Mouse (Mus musculus): ENCODE measurements around the gene Poglut1. TPM values are rescaled to one million over a fixed set of nuclear protein-coding genes. Genes with fewer than 3 reads are reported as not detected.

Poglut1 gene
- polyA plus RNA-seq, 1 experiment from 2014 or later = 81.1 TPM

DNA sequence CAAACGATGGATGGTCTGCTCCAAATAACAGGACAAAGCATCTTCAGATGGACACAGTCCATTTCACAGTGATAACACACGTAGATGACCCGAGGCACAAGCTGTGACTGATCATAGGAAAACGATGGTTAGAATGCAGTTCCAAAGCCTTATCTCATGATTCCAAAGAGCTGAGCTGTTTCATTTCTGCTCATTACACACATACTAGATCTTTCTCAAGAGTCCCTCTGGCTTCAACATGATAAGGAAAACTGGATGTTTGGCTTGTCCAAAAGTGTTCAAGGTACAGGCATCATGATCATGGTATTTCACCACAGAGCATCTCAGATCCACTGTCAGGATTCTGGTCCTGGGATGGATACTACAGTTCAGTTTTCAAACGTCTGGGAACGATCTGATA, 23.8 kb downstream of the Poglut1 start:
- Histone ChIP-seq H3K4me2 (no peak overlapping the region), H3K27ac (no peak overlapping the region), H3K9ac (replicated peaks) (no peak overlapping the region), H3K36me3 (peaks cover 70% of the 10 kb centered on the region), H3K4me1 (replicated peaks) (peaks cover 11% of the 10 kb centered on the region; the same call in 1 of the 2 replicates), H3K9me3 (no peaks in the 10 kb centered on the region), H3K4me3 (replicated peaks) (no peak overlapping the region), H3K27me3 (no peaks in the 10 kb centered on the region)
- ATAC-seq (ENCODE audit: insufficient number of reproducible peaks, insufficient read depth, low FRiP score, low TSS enrichment, low read depth) = no peak
- WGBS = 89% methylated on average over 6 of the region's 6 CpGs

DNA sequence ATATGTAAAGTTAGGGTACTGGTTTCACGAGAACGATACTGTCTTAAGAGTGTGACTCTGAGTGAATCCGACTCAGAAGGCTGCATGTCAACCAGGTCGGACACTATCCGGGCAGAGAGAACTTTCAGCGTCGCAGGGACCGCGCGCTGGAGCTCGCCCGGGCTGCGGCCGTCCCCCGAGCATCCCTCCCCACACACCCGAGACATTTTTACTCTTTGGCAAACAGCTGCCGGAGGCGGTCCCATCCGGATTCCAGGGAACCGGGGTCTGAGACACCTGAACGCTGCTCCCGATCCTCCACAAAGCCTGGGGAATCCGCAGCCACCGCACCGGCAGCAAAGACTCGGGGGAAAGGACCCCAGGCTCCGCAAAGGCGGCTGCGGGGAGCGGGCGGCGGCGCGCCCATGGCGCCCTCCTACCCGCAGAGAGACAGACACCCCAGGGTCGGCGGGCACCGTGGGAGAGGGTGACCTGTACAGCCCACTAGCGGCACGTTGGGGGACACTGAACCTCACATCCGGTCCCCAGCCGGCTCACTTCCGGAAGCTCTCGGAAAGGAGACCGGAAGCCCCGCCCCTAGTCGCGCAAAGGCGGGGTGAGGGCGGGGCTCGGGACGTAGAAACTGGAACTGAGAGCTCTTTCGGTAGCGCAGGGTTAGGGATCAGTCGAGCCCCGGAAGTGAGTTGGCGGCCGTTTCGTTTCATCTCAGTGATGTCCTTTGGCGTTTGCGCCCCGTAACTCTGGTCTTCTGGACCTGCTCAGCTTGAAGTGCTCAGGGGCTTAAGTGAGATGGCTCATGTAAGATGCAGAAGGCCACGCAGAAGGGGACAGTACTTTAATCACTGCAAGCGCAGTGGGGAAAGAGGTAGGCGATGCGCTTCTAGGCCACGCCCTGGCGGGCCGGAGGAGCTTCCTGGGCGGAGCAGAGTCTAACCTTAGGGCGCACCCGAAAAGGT, 27.7 kb downstream of the Poglut1 start, which contains the start of gene Timmdc1:
Gene Timmdc1 (minus strand): TSS at position 535 of the 956 bp plus-strand sequence.
- Histone ChIP-seq H3K36me3 (peaks cover 45% of the 10 kb centered on the region), H3K4me3 (replicated peaks) (peak within 1 kb of the TSS; percentile 94), H3K27ac (peak within 1 kb of the TSS; percentile 92), H3K4me1 (replicated peaks) (peaks cover 11% of the 10 kb centered on the region; the same call in 1 of the 2 replicates), H3K9me3 (no peaks in the 10 kb centered on the region), H3K27me3 (no peaks in the 10 kb centered on the region), H3K9ac (replicated peaks) (peak within 1 kb of the TSS; percentile 87), H3K4me2 (peak within 1 kb of the TSS; percentile 62)
- ATAC-seq (ENCODE audit: insufficient number of reproducible peaks, insufficient read depth, low FRiP score, low TSS enrichment, low read depth) = peak; percentile 97
- whole genome bisulfite sequencing = under 1% methylated on average over 73 of the region's 73 CpGs

DNA sequence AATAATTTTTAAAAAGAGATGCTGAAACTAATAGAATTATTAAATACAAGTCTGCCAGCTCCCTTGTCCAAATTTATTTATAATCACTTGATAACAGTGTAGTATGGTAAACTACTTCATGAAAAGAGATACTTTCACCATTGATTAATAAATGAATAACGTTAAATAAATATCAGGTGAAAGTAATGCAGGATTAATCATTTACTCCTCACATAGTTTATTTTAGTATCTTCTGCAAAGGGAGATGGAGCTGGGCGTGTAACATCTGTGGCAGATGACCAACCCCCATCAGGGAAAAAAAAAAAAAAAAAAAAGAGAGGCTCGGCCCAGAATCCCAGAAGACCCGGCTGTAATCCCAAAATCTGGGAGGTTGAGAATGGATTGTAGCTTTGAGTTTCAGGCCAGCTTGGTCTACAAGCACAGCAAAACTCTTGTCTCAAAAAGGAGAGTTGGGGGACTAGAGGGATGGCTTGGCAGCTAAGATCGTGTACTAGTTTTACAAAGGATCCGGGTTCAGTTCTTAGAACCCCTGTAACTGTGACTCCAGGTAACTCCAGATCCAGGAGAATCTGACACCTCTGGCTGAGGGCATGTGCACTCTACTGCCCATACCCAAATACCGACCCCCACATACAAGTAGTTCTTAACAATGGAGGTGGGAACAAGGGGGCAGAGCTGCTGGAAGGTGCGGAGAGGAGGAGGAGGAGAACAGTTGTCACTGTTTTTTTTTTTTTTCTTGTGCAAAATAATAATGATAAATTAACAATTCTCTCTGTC, 28.7 kb downstream of the Poglut1 start:
- Histone ChIP-seq H3K27me3 (no peaks in the 10 kb centered on the region), H3K9me3 (no peaks in the 10 kb centered on the region), H3K9ac (replicated peaks) (peak overlapping the region; percentile 38; the same call in 1 of the 2 replicates), H3K4me3 (replicated peaks) (peak overlapping the region; percentile 94), H3K36me3 (peaks cover 45% of the 10 kb centered on the region), H3K4me2 (peak overlapping the region; percentile 62), H3K4me1 (replicated peaks) (peaks cover 11% of the 10 kb centered on the region; the same call in 1 of the 2 replicates), H3K27ac (no peak overlapping the region)
- ATAC-seq (ENCODE audit: insufficient number of reproducible peaks, insufficient read depth, low FRiP score, low TSS enrichment, low read depth) = no peak
- 38% methylated on average over 8 of the region's 8 CpGs for WGBS

DNA sequence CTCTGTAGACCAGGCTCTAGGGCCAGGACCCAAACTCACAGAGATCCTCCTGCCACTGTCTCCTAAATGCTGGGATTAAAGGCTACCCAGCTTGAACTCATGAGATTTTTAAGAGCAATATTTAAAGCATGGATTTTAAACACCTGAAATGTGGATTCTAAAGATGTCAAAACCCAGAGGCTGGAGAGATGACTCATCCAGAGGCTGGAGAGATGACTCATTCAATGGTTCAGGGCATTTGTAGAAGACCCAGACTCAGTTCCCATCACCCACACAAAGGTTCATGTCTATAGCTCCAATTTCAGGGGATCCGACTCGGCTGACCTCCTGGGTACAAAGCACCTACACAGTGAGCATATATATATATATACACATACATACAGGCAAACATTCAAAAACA, 30.9 kb downstream of the Poglut1 start:
- Histone ChIP-seq H3K4me2 (no peak overlapping the region), H3K27ac (no peak overlapping the region), H3K36me3 (peaks cover 43% of the 10 kb centered on the region), H3K9ac (replicated peaks) (no peak overlapping the region), H3K9me3 (no peaks in the 10 kb centered on the region), H3K4me1 (replicated peaks) (peaks cover 11% of the 10 kb centered on the region; the same call in 1 of the 2 replicates), H3K27me3 (no peaks in the 10 kb centered on the region), H3K4me3 (replicated peaks) (no peak overlapping the region)
- ATAC-seq (ENCODE audit: insufficient number of reproducible peaks, insufficient read depth, low FRiP score, low TSS enrichment, low read depth) = no peak
- 91% methylated on average over 2 of the region's 2 CpGs for WGBS

DNA sequence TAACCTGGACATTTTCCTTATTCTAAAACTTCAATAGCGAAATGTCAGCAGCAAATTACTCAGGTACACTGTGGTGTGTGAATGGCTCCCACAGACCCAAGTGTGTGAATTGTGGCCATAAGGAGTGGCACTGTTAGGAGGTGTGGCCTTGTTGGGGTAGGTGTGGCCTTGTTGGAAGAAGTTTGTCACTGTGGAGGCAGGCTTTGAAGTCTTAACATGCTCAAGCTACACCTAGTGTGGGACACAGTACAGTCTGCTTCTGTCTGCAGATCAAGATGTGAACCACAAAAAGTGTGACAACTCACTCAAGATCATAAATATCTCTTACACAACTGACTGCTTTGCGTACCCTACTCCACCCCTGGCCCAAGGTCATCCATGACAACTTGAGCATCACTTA, 39.2 kb downstream of the Poglut1 start:
- 92% methylated on average over 2 of the region's 2 CpGs for WGBS
- no peak for ATAC-seq (ENCODE audit: insufficient number of reproducible peaks, insufficient read depth, low FRiP score, low TSS enrichment, low read depth)
- H3K27ac ChIP-seq = no peak overlapping the region
- H3K4me3 ChIP-seq (replicated peaks) = no peak overlapping the region
- no peak overlapping the region for H3K4me2 ChIP-seq
- peaks cover 75% of the 10 kb centered on the region for H3K36me3 ChIP-seq
- no peaks in the 10 kb centered on the region for H3K27me3 ChIP-seq
- H3K9me3 ChIP-seq = no peaks in the 10 kb centered on the region
- H3K9ac ChIP-seq (replicated peaks) = no peak overlapping the region
- no peaks in the 10 kb centered on the region for H3K4me1 ChIP-seq (replicated peaks)

DNA sequence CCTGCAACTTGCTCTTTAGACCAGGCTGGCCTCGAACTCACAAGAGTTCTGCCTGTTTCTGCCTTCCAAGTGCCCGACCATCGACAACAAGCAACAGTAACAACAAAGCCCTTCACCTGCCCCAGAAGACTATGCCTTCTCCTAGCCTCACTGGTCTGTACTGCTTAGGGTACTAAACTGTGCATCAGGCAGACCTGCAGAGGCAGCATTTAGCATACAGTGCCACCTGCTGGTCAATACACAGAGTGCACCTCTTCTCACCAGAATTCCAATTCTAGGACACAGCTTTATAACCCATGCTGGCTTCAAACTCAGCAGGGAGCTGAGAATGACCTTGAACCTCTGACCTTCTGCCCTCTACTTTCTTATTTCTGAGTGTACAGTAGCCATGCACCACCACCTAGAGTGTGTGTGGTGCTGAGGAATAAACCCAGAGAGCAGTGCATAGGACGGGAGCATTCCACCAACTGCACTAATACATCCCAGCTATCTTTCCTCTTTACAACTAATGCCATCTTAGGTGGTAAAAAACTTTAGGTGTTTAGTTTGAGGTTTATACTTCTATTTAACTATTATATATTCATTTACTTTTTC, 43.9 kb downstream of the Poglut1 start:
- H3K36me3 ChIP-seq = peaks cover 81% of the 10 kb centered on the region
- WGBS = 83% methylated on average over 4 of the region's 4 CpGs
- no peaks in the 10 kb centered on the region for H3K4me1 ChIP-seq (replicated peaks)
- no peak overlapping the region for H3K4me2 ChIP-seq
- no peak overlapping the region for H3K4me3 ChIP-seq (replicated peaks)
- no peak overlapping the region for H3K27ac ChIP-seq
- no peak overlapping the region for H3K9ac ChIP-seq (replicated peaks)
- no peaks in the 10 kb centered on the region for H3K9me3 ChIP-seq
- peak; percentile 82 for ATAC-seq (ENCODE audit: insufficient number of reproducible peaks, insufficient read depth, low FRiP score, low TSS enrichment, low read depth)
- H3K27me3 ChIP-seq = no peaks in the 10 kb centered on the region

DNA sequence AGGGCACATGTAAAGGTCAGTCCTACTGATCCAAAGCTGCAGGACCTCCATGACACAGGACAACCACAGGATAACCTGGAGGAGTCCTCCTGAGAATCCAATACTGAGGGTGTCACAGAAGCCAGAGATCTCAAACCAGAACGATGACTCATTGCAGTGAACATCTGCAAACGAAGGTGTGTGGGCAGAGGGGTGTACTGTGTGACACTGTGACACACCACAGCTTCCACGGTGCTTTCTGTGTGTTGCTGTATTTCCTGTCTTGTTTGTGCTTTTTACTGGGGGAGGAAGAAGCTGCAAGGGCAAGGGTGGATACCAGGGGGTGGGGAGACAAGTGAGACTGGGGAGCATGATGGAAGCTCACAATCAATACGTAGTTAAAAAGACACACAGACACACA, 46.5 kb downstream of the Poglut1 start:
- Histone ChIP-seq H3K4me3 (replicated peaks) (no peak overlapping the region), H3K9me3 (no peaks in the 10 kb centered on the region), H3K9ac (replicated peaks) (no peak overlapping the region), H3K4me2 (no peak overlapping the region), H3K36me3 (peaks cover 89% of the 10 kb centered on the region), H3K27ac (no peak overlapping the region), H3K27me3 (no peaks in the 10 kb centered on the region), H3K4me1 (replicated peaks) (no peaks in the 10 kb centered on the region)
- no peak for ATAC-seq (ENCODE audit: insufficient number of reproducible peaks, insufficient read depth, low FRiP score, low TSS enrichment, low read depth)
- 94% methylated on average over 4 of the region's 4 CpGs for WGBS

DNA sequence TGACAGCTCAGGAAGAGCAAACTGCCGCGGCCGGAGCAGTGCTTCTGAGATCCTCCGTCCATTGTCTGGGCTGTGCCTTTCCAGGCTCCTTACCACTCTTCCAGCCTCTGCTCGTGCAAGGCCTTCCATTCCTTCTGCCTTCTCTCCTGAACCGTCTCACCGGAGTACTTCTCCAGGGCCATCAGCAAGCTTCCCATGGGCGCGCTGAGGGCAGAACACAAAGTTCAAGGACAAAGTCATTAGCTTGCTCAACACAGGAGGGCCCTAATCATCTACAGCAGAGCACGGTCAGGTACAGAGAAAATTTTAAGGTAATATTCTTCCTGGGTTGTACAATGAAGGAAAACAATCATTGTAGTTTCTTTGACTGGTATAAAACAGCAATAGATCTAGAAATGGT, 47.6 kb downstream of the Poglut1 start:
- no peak overlapping the region for H3K4me2 ChIP-seq
- no peak for ATAC-seq (ENCODE audit: insufficient number of reproducible peaks, insufficient read depth, low FRiP score, low TSS enrichment, low read depth)
- H3K36me3 ChIP-seq = peaks cover 88% of the 10 kb centered on the region
- H3K9ac ChIP-seq (replicated peaks) = no peak overlapping the region
- H3K4me3 ChIP-seq (replicated peaks) = no peak overlapping the region
- no peaks in the 10 kb centered on the region for H3K27me3 ChIP-seq
- 92% methylated on average over 10 of the region's 10 CpGs for WGBS
- H3K4me1 ChIP-seq (replicated peaks) = no peaks in the 10 kb centered on the region
- H3K27ac ChIP-seq = no peak overlapping the region
- no peaks in the 10 kb centered on the region for H3K9me3 ChIP-seq

DNA sequence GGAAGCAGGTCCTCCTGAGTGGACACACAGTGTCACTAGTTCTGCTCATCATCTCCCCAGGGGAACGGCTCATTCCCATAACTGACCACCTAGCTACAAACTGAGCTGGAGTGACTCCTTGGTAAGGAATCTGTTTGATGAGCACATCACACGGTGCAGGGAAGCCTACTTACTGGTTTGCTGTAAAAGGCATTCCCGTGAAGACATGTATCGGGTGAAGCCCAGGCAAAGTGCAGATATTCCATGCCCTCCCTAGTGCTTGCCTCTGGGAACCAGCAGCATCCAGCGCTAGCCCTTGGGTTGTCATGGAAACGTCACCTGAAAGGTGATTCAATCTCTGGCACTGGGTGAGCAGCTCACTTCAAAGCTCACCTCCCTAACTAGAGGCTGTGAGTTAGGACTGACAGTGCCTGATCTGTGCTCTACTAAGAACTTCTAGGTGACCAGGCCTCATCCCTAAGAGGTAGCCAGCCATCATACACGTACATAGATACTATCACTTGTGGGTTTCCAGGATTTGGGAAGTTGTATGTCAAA, 53.4 kb downstream of the Poglut1 start:
- no peaks in the 10 kb centered on the region for H3K27me3 ChIP-seq
- no peak overlapping the region for H3K4me2 ChIP-seq
- no peaks in the 10 kb centered on the region for H3K9me3 ChIP-seq
- H3K36me3 ChIP-seq = peaks cover 48% of the 10 kb centered on the region
- no peak overlapping the region for H3K9ac ChIP-seq (replicated peaks)
- no peaks in the 10 kb centered on the region for H3K4me1 ChIP-seq (replicated peaks)
- no peak overlapping the region for H3K4me3 ChIP-seq (replicated peaks)
- ATAC-seq (ENCODE audit: insufficient number of reproducible peaks, insufficient read depth, low FRiP score, low TSS enrichment, low read depth) = no peak
- no peak overlapping the region for H3K27ac ChIP-seq
- WGBS = 82% methylated on average over 7 of the region's 7 CpGs

DNA sequence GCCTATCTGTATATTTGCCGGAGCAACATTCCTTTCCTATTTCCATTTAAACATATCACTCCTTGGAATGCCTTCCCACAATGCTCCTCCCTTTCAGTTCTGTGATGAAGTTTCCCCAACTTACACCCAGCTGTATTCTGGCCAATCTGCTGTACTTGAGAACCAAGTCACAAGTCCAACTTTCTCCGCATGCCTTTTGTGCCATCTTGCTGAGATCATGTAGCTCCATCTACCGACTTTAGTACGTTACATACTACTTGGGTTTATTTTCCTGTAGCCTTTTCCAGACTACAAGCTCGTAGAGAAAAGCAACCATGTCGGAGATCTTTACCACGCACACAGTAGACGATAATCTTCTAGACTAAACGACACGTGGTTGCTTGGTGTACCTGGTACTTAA, 56.2 kb downstream of the Poglut1 start:
- no peaks in the 10 kb centered on the region for H3K27me3 ChIP-seq
- no peak overlapping the region for H3K27ac ChIP-seq
- ATAC-seq (ENCODE audit: insufficient number of reproducible peaks, insufficient read depth, low FRiP score, low TSS enrichment, low read depth) = no peak
- H3K36me3 ChIP-seq = peaks cover 24% of the 10 kb centered on the region
- H3K4me3 ChIP-seq (replicated peaks) = no peak overlapping the region
- no peaks in the 10 kb centered on the region for H3K9me3 ChIP-seq
- H3K4me2 ChIP-seq = no peak overlapping the region
- WGBS = 90% methylated on average over 10 of the region's 10 CpGs
- no peak overlapping the region for H3K9ac ChIP-seq (replicated peaks)
- H3K4me1 ChIP-seq (replicated peaks) = no peaks in the 10 kb centered on the region

DNA sequence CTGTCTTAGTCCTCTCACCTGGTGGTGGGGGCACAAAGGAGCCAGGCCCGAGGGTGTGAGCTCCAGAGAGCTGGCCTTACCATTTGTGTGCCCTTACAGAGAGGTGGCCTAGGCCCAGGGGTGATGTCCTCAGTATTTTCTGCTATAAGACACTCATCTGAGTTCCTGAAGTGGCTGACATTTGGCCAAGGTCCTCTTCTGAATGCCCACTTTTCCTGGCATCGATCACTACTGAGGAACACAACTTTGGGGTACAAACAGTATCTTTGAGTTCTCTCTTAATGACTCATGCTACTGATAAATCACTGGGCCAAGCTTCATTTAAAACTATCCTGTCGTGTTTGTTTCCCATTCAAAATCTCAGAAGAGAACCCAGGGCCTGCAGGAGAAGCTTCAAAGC, 57.5 kb downstream of the Poglut1 start:
- Histone ChIP-seq H3K27me3 (no peaks in the 10 kb centered on the region), H3K36me3 (peaks cover 13% of the 10 kb centered on the region), H3K4me1 (replicated peaks) (no peaks in the 10 kb centered on the region), H3K4me2 (no peak overlapping the region), H3K27ac (no peak overlapping the region), H3K9ac (replicated peaks) (no peak overlapping the region), H3K9me3 (no peaks in the 10 kb centered on the region), H3K4me3 (replicated peaks) (no peak overlapping the region)
- WGBS = 84% methylated on average over 3 of the region's 3 CpGs
- no peak for ATAC-seq (ENCODE audit: insufficient number of reproducible peaks, insufficient read depth, low FRiP score, low TSS enrichment, low read depth)

Measured in limb, embryonic 12.5 days (tissue).